Mouse (Mus musculus): ENCODE results near the gene Nosip.

Gene Nosip

GRCm38 (mm10) chr7:45035631-45036030 lies 26.6 kb upstream of the Nosip start:
- DNase-seq (ENCODE audit: low spot score in 2 of 2): no peak

GRCm38 (mm10) chr7:45036702-45037101 lies 25.5 kb upstream of the Nosip start:
- no peak for DNase-seq (ENCODE audit: low spot score in 2 of 2)

GRCm38 (mm10) chr7:45037720-45038361 lies 24.4 kb upstream of the Nosip start:
- DNase-seq (ENCODE audit: low spot score in 2 of 2): no peak

- DNase-seq (ENCODE audit: low spot score in 2 of 2): no peak
These were observed 23.8 kb upstream of the Nosip start for GRCm38 (mm10) chr7:45038411-45038810.

- no peak for DNase-seq (ENCODE audit: low spot score in 2 of 2)
These were observed 21.4 kb upstream of the Nosip start for GRCm38 (mm10) chr7:45040851-45041250.

GRCm38 (mm10) chr7:45043307-45043706 lies 18.9 kb upstream of the Nosip start:
- no peak for DNase-seq (ENCODE audit: low spot score in 2 of 2)

- DNase-seq (ENCODE audit: low spot score in 2 of 2): no peak
These were observed 16.5 kb upstream of the Nosip start for GRCm38 (mm10) chr7:45045741-45046140.

- no peak for DNase-seq (ENCODE audit: low spot score in 2 of 2)
These were observed 15.3 kb upstream of the Nosip start for GRCm38 (mm10) chr7:45046853-45047350.

- DNase-seq (ENCODE audit: low spot score in 2 of 2): no peak
These were observed 14.7 kb upstream of the Nosip start for GRCm38 (mm10) chr7:45047491-45047890.

- DNase-seq (ENCODE audit: low spot score in 2 of 2): no peak
These were observed 14.0 kb upstream of the Nosip start for GRCm38 (mm10) chr7:45048001-45048890.

- no peak for DNase-seq (ENCODE audit: low spot score in 2 of 2)
These were observed 13.1 kb upstream of the Nosip start for GRCm38 (mm10) chr7:45048923-45049657.

- DNase-seq (ENCODE audit: low spot score in 2 of 2): no peak
These were observed 11.2 kb upstream of the Nosip start for GRCm38 (mm10) chr7:45050945-45051600.

- DNase-seq (ENCODE audit: low spot score in 2 of 2): no peak
These were observed 10.6 kb upstream of the Nosip start for GRCm38 (mm10) chr7:45051601-45051974.

GRCm38 (mm10) chr7:45052181-45052861 lies 9.9 kb upstream of the Nosip start:
- peak in 1 of 2 experiments; percentile 42 for DNase-seq (ENCODE audit: low spot score in 2 of 2)

- DNase-seq (ENCODE audit: low spot score in 2 of 2): no peak
These were observed 9.4 kb upstream of the Nosip start, which contains the start of gene Prr12 for GRCm38 (mm10) chr7:45052862-45053116. Prr12 (minus strand) TSS chr7:45052881.

- peak; percentile 70 to 78 for DNase-seq (ENCODE audit: low spot score in 2 of 2)
These were observed 8.9 kb upstream of the Nosip start for GRCm38 (mm10) chr7:45053117-45053930.

GRCm38 (mm10) chr7:45053931-45054510 lies 8.2 kb upstream of the Nosip start:
- DNase-seq (ENCODE audit: low spot score in 2 of 2): peak; percentile 90 to 94

- DNase-seq (ENCODE audit: low spot score in 2 of 2): no peak
These were observed 5.8 kb upstream of the Nosip start for GRCm38 (mm10) chr7:45056329-45056971.

- no peak for DNase-seq (ENCODE audit: low spot score in 2 of 2)
These were observed 5.3 kb upstream of the Nosip start for GRCm38 (mm10) chr7:45056972-45057348.

All from urinary bladder, adult 18-20 months (tissue).